Mouse (Mus musculus): ENCODE measurements around the gene Cybrd1. TPM values are rescaled to one million over a fixed set of nuclear protein-coding genes. Genes with fewer than 3 reads are reported as not detected.

The Cybrd1 gene
- polyA plus RNA-seq, 1 experiment from 2014 or later: 2.1 TPM

DNA sequence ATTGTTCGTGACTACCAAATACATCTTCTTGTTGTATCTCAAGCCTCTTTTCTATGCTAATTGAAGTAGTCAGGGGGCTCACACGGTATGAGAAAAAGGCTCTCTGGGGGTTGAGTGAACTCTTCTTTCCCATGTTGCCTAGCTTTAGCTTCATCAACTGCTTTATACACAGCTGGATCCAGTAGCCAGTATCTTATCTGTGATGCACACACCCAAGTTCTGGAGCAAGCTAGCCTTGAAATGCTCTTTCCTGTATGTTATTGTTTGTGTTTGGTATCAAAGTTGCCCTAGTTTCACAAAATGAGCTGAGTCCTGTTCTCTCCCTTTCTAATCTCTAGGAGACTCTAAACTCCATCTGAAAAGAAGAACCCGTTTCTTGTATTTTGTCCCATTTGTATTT lies 70.2 kb downstream of the Cybrd1 start:
- H3K4me2 ChIP-seq: no peak overlapping the region
- H3K4me3 ChIP-seq: no peak overlapping the region
- WGBS: 70% methylated on average over 3 of the region's 3 CpGs
- ATAC-seq (replicated peaks): no peak
- H3K4me1 ChIP-seq: peaks cover 25% of the 10 kb centered on the region
- no peaks in the 10 kb centered on the region for H3K36me3 ChIP-seq (replicated peaks)
- no peak overlapping the region for H3K27ac ChIP-seq
- no peaks in the 10 kb centered on the region for H3K27me3 ChIP-seq (replicated peaks)
- H3K9me3 ChIP-seq: no peaks in the 10 kb centered on the region
- H3K9ac ChIP-seq: no peak overlapping the region

GRCm38 (mm10) chr2:71188861-71189260 lies 71.1 kb downstream of the Cybrd1 start:
- Histone ChIP-seq H3K9me3 (no peaks in the 10 kb centered on the region), H3K9ac (no peak overlapping the region), H3K4me2 (no peak overlapping the region), H3K4me1 (peaks cover 25% of the 10 kb centered on the region), H3K27me3 (replicated peaks) (no peaks in the 10 kb centered on the region), H3K4me3 (no peak overlapping the region), H3K36me3 (replicated peaks) (no peaks in the 10 kb centered on the region), H3K27ac (no peak overlapping the region)
- 41% methylated on average over 2 of the region's 2 CpGs for WGBS
- ATAC-seq (replicated peaks): no peak

- Histone ChIP-seq H3K9ac (0 out of 2 replicates have a peak overlapping the region, but pooled peaks have one; percentile 12), H3K27ac (peak overlapping the region; percentile 55), H3K4me1 (peaks cover 31% of the 10 kb centered on the region), H3K27me3 (replicated peaks) (no peaks in the 10 kb centered on the region), H3K9me3 (no peaks in the 10 kb centered on the region), H3K4me2 (peak overlapping the region; percentile 51), H3K4me3 (peak overlapping the region; percentile 17), H3K36me3 (replicated peaks) (no peaks in the 10 kb centered on the region)
- 4% methylated on average over 16 of the region's 16 CpGs for WGBS
- ATAC-seq (replicated peaks): peak; percentile 63
Observed at GRCm38 (mm10) chr2:71191391-71192194, 73.9 kb downstream of the Cybrd1 start.

DNA sequence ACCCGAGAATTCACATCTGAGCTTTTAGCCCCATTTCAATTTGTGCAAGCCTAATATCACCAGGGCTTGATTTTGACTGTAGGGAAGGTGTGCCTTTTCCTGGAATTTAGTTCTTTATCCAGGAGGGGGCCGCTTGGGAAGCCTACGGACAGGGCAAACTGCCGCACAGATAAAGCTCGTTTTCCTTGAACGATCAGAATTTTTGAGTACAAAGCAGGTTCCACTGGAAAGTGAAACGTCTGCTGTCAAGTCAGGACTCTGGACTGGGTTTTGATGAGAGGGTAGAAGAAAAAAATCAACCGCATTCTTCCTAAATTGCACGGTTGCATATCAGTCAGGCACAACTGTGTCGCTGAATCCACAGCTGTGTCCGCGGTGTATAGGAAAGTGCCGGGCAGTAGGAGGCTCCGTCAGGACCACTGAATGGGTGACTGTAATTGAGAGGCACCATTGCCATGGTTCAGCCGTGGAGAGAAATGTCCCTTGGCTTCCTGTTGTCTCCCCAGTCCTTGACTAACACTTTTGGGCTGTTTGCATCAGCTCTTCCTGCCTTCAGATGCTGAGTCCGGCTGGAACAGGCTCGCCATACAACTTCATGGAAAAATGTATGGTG lies 74.6 kb downstream of the Cybrd1 start:
- H3K9me3 ChIP-seq: no peaks in the 10 kb centered on the region
- 22% methylated on average over 17 of the region's 17 CpGs for WGBS
- peak overlapping the region; percentile 55 for H3K27ac ChIP-seq
- peak; percentile 40; the same call in 1 of the 2 replicates for ATAC-seq (replicated peaks)
- peaks cover 31% of the 10 kb centered on the region for H3K4me1 ChIP-seq
- H3K27me3 ChIP-seq (replicated peaks): no peaks in the 10 kb centered on the region
- H3K4me3 ChIP-seq: peak overlapping the region; percentile 17
- H3K36me3 ChIP-seq (replicated peaks): no peaks in the 10 kb centered on the region
- H3K9ac ChIP-seq: 0 out of 2 replicates have a peak overlapping the region, but pooled peaks have one; percentile 6
- H3K4me2 ChIP-seq: peak overlapping the region; percentile 51

Other genes with a start within 250 kb of the Cybrd1 start
- 32.9 and 33.7 TPM in 2 replicates for gene Dcaf17, start 62.6 kb upstream of the Cybrd1 start, polyA plus RNA-seq (2015; fragmentation: Nextera tagmentation; extraction: Ambion mirVana)
- gene Mettl8, start 62.3 kb upstream of the Cybrd1 start, polyA plus RNA-seq (2015; fragmentation: Nextera tagmentation; extraction: Ambion mirVana): 11.4 and 11.9 TPM in 2 replicates
- gene Dync1i2, start 93.8 kb downstream of the Cybrd1 start, polyA plus RNA-seq (2015; fragmentation: Nextera tagmentation; extraction: Ambion mirVana): 171 and 181 TPM in 2 replicates
- gene Slc25a12, start 249.8 kb downstream of the Cybrd1 start, polyA plus RNA-seq (2015; fragmentation: Nextera tagmentation; extraction: Ambion mirVana): 101 and 109 TPM in 2 replicates

Measured in midbrain, embryonic 15.5 days (tissue).